Mouse (Mus musculus) urinary bladder, postnatal 25 days (tissue): ENCODE results near the gene Morn1.

Experiments used
- DNase-seq: peaks from one replicate; pipeline ENCODE4 v3.0.0; 2022; ENCODE audit warnings: low spot score

Gene Morn1

DNA sequence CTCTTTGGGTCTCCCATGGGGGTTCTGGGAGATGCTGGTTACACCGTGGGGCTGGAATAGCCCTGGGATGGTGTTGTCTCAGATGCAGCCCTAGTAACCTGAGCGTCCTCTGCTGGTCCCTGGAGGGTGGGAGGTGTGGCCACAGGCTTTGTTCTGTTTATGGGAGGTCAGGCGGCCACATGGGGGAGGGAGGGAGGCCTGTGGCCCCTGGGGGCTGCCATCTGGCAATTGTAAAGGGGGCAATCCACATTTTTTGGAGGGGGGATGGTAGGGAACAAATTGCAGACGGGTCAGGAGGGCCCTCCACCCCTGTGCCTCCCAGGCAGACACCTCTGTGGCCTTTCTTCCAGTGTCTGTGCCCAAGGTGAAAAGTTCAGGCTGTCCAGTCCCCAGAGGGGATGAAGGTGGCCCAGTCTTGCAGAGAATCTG, 103.3 kb downstream of the Morn1 start:
- DNase-seq = no peak

DNA sequence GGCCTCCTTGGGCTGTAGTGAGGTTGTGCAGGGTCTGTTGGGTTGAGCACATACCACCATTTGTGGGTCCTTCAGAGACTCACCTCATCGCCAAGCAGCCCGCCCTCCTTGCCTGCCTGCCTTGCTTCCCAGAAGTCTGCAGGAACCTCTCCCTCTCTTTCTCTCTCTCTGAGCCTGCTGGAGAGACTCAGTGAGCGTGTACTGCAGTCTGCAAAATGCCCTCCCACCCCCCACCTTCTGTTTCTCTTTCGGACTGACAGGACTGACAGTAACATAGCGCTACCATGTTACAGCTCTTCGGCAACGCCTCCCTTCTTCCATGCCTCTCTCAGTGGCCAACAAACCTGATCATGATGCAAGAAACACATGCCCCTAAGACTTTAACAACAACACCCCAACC, 103.9 kb downstream of the Morn1 start:
- no peak for DNase-seq
